Mouse (Mus musculus) bone marrow macrophage, adult 2 months (primary cell): ENCODE results near the gene Mrps30.

ENCODE experiments used
- CTCF ChIP-seq: IDR thresholded peaks from 2 replicates; pipeline ENCODE4 v1.5.1; 2012; ENCODE audit warnings: low read depth, mild to moderate bottlenecking, low read length, moderate library complexity
- POLR2A ChIP-seq: IDR thresholded peaks from 2 replicates; pipeline ENCODE4 v1.6.1; 2012; ENCODE audit warnings: mild to moderate bottlenecking, low read depth, low read length, borderline replicate concordance

GRCm38 (mm10) chr13:118395803-118396202, 8.8 kb upstream of the Mrps30 start:
- TF ChIP-seq POLR2A (no peak), CTCF (no peak)
